8 mouse cellular contexts compared by ENCODE assay signal in genomic region chr16:28596112-28596511, GRCm38 (mm10).
DNase-seq lines count a peak whose midpoint lies in the region.
"Had no signal": no experiment of that assay in that cellular context is flagged by ENCODE, and none has a peak within 500 bp of the region (broad histone marks: within the 10 kb centered on the region; RNA-seq: fewer than 3 reads in every experiment).

No protein-coding gene starts in this region.

- intact Hi-C loops in left cerebral cortex, postnatal 10 days (cut with DNase I) = loop anchor here (5.0 to 10.0 kb wide), 2 partner anchors 159 to 196 kb away; partner anchors contain the start of gene Fgf12

- DNase-seq in 3134 (ENCODE audit: extremely low read depth, insufficient read length, low spot score) = peak; percentile 9
- DNase-seq in cerebellum, adult 18-20 months = peak; percentile 63 to 71
- DNase-seq in frontal cortex, postnatal 25 days (ENCODE audit: low spot score in 2 of 2) = peak; percentile 47 to 65
- DNase-seq in left cerebral cortex, postnatal 10 days (ENCODE audit: extremely low spot score in 1 of 2, low spot score in 2 of 2) = peak; percentile 68
- DNase-seq in gastrocnemius, adult 8-10 months (ENCODE audit: low spot score in 2 of 2) = no peak
- no peak for DNase-seq in thymus, postnatal 4 days
- DNase-seq in embryo, embryonic 9.5 days (ENCODE audit: extremely low spot score) = no peak
- DNase-seq: kidney, adult 18-20 months had no signal

Comparison
In these comparisons a context has a peak if more than half of its experiments do, and no peak if none do; other contexts are left out.
1. DNase-seq: peak in 3134 (single experiment), cerebellum, adult 18-20 months (2 of 2), frontal cortex, postnatal 25 days (2 of 2) and left cerebral cortex, postnatal 10 days (2 of 2); none in gastrocnemius, adult 8-10 months (0 of 2), thymus, postnatal 4 days (single experiment) and embryo, embryonic 9.5 days (single experiment).